Mouse (Mus musculus): ENCODE results near the gene Szt2.

- no peak; the same call in 1 of the 2 replicates for TF ChIP-seq POLR2A (IDR thresholded peaks at IDR 0.05; ENCODE audit: borderline replicate concordance, low read depth, low read length)
- TF ChIP-seq CTCF (IDR thresholded peaks at IDR 0.05; ENCODE audit: low read depth, low read length) = no peak
These were observed 49.0 kb downstream of the Szt2 start for GRCm38 (mm10) chr4:118359896-118360720.

All from bone marrow macrophage, adult 2 months (primary cell).